Comparison of ENCODE assay signal across 41 mouse cellular contexts in genomic region chr19:8630826-8631225, GRCm38 (mm10). TPM values are rescaled to one million over a fixed set of nuclear protein-coding genes. Genes with fewer than 3 reads are reported as not detected.
A peak's percentile ranks its signal among the peaks of the same experiment; 100 is the strongest.
DNase-seq lines count a peak whose midpoint lies in the region; ATAC-seq and TF ChIP-seq lines count a peak whose summit lies in the region.
"Had no signal": no experiment of that assay in that cellular context is flagged by ENCODE, and none has a peak within 500 bp of the region (broad histone marks: within the 10 kb centered on the region; RNA-seq: fewer than 3 reads in every experiment).

No protein-coding gene starts in this region.

- no peak overlapping the region for H3K4me3 ChIP-seq in kidney, embryonic 16.5 days (ENCODE audit: low read length)
- no peak overlapping the region for H3K4me3 ChIP-seq in liver, postnatal 0 days (ENCODE audit: low read depth, low read length)
- H3K4me3 ChIP-seq in gastrocnemius, adult 2 months, result no peak overlapping the region
- H3K4me3 ChIP-seq: erythroblast, embryonic 14.5 days; forebrain, embryonic 13.5 days; heart, embryonic 10.5 days; layer of hippocampus, adult 2 months; left cerebral cortex, adult 2 months; limb, embryonic 12.5 days; liver, embryonic 13.5 days; midbrain, embryonic 15.5 days; neural tube, embryonic 15.5 days had no signal

- no peaks in the 10 kb centered on the region for H3K27me3 ChIP-seq in kidney, embryonic 16.5 days (ENCODE audit: insufficient read depth, low read length)
- no peaks in the 10 kb centered on the region for H3K27me3 ChIP-seq in liver, postnatal 0 days (ENCODE audit: insufficient read depth, low read length)
- H3K27me3 ChIP-seq: CH12.LX; limb, embryonic 12.5 days; liver, embryonic 13.5 days; midbrain, embryonic 15.5 days; neural tube, embryonic 15.5 days had no signal

- DNase-seq in adrenal gland, postnatal 10 days, result peak; percentile 9
- DNase-seq in adrenal gland, adult 2 months, result no peak
- peak; percentile 59 for DNase-seq in kidney, adult 11 months
- DNase-seq in liver, postnatal 0 days, result no peak
- no peak for DNase-seq in liver
- peak; percentile 70 to 73 for DNase-seq in kidney, postnatal 36 days
- no peak for DNase-seq in gastrocnemius, adult 2 months
- DNase-seq: adrenal gland, postnatal 25 days; cerebellum, adult 18-20 months; cerebellum, postnatal 10 days; gastrocnemius, postnatal 14 days; liver, embryonic 13.5 days; lung, adult 2 months; lung, postnatal 10 days; retina, postnatal 1 day; right cerebral cortex, postnatal 14 days; thymus, postnatal 4 days had no signal

- TF ChIP-seq EP300 in liver, postnatal 0 days (IDR thresholded peaks at IDR 0.05; ENCODE audit: low read depth), result no peak

- 68% methylated on average over 6 of the region's 6 CpGs for WGBS in kidney, embryonic 16.5 days
- WGBS in liver, postnatal 0 days (ENCODE audit: insufficient replicate concordance), result 52% methylated on average over 6 of the region's 6 CpGs

- no peaks in the 10 kb centered on the region for H3K4me1 ChIP-seq in kidney, embryonic 16.5 days (ENCODE audit: insufficient read depth, low read length)
- H3K4me1 ChIP-seq in liver, postnatal 0 days (ENCODE audit: insufficient read depth), result peaks cover 4% of the 10 kb centered on the region; the same call in 1 of the 2 replicates
- H3K4me1 ChIP-seq: forebrain, embryonic 13.5 days; heart, embryonic 10.5 days; limb, embryonic 12.5 days; midbrain, embryonic 15.5 days; neural tube, embryonic 15.5 days had no signal

- no peaks in the 10 kb centered on the region for H3K36me3 ChIP-seq in kidney, embryonic 16.5 days (ENCODE audit: insufficient read depth, low read length)
- no peaks in the 10 kb centered on the region for H3K36me3 ChIP-seq in liver, postnatal 0 days (replicated peaks; ENCODE audit: insufficient read depth, low read length)
- H3K36me3 ChIP-seq: heart, embryonic 10.5 days; limb, embryonic 12.5 days; liver, embryonic 13.5 days; midbrain, embryonic 15.5 days; neural tube, embryonic 15.5 days had no signal

- H3K27ac ChIP-seq in kidney, embryonic 16.5 days (ENCODE audit: low read length), result no peak overlapping the region
- no peak overlapping the region for H3K27ac ChIP-seq in liver, postnatal 0 days (ENCODE audit: low read depth)
- no peak overlapping the region for H3K27ac ChIP-seq in gastrocnemius, adult 2 months
- H3K27ac ChIP-seq: forebrain, embryonic 13.5 days; heart, embryonic 10.5 days; hindbrain, embryonic 14.5 days; layer of hippocampus, adult 2 months; left cerebral cortex, adult 2 months; limb, embryonic 12.5 days; liver, embryonic 13.5 days; macrophage; midbrain, embryonic 15.5 days; neural tube, embryonic 15.5 days had no signal

- no peak for TF ChIP-seq CTCF in liver, postnatal 0 days (IDR thresholded peaks at IDR 0.05; ENCODE audit: low read depth)
- TF ChIP-seq CTCF in gastrocnemius, adult 2 months (IDR thresholded peaks at IDR 0.05), result no peak

- no peak overlapping the region for H3K9ac ChIP-seq in kidney, embryonic 16.5 days (replicated peaks; ENCODE audit: low read length)
- H3K9ac ChIP-seq in liver, postnatal 0 days (replicated peaks), result no peak overlapping the region
- H3K9ac ChIP-seq: forebrain, embryonic 13.5 days; hindbrain, embryonic 14.5 days; limb, embryonic 12.5 days; liver, embryonic 13.5 days; midbrain, embryonic 15.5 days; neural tube, embryonic 15.5 days had no signal

- no peaks in the 10 kb centered on the region for H3K9me3 ChIP-seq in kidney, embryonic 16.5 days (ENCODE audit: low read length)
- no peaks in the 10 kb centered on the region for H3K9me3 ChIP-seq in liver, postnatal 0 days (ENCODE audit: low read length)
- H3K9me3 ChIP-seq: forebrain, embryonic 13.5 days; heart, embryonic 10.5 days; limb, embryonic 12.5 days; liver, embryonic 13.5 days; midbrain, embryonic 15.5 days; neural tube, embryonic 15.5 days had no signal

- no peak overlapping the region for H3K4me2 ChIP-seq in kidney, embryonic 16.5 days (replicated peaks; ENCODE audit: low read depth, low read length)
- H3K4me2 ChIP-seq in liver, postnatal 0 days (ENCODE audit: low read depth, low read length), result no peak overlapping the region
- H3K4me2 ChIP-seq: forebrain, embryonic 13.5 days; hindbrain, embryonic 14.5 days; limb, embryonic 12.5 days; liver, embryonic 13.5 days; midbrain, embryonic 15.5 days; neural tube, embryonic 15.5 days had no signal

- intact Hi-C loops in gastrocnemius, adult 2 months (cut with DNase I), result no loop called here

- no peak for ATAC-seq in kidney, embryonic 16.5 days (ENCODE audit: low FRiP score, low TSS enrichment)
- peak; percentile 49; the same call in 1 of the 2 replicates for ATAC-seq in liver, postnatal 0 days
- ATAC-seq: forebrain, embryonic 13.5 days; intestine, postnatal 0 days; midbrain, embryonic 15.5 days; Patski had no signal

RNA-seq across cellular contexts. Expression of gene Slc22a6, which starts 13.0 kb away (rescaled TPM):
- total RNA-seq in adrenal gland, postnatal 10 days (2021), result not detected
- not detected for total RNA-seq in adrenal gland, adult 2 months (2021)
- 0.06 TPM in 1 of 2 replicates, not detected in the other for polyA plus RNA-seq in adrenal gland, adult 2 months (2012; rRNA removed)
- polyA plus RNA-seq in kidney, embryonic 16.5 days (2015; fragmentation: Nextera tagmentation; extraction: Ambion mirVana), result 48.8 and 59.4 TPM in 2 replicates
- not detected in 2 replicates for polyA plus RNA-seq in liver, postnatal 0 days (2015; fragmentation: Nextera tagmentation; extraction: Ambion mirVana)
- not detected for total RNA-seq in gastrocnemius, adult 2 months (2021)
- total RNA-seq: adrenal gland, postnatal 25 days; CH12.LX; common myeloid progenitor, adult 5-6 weeks; ES-E14; gastrocnemius, postnatal 14 days; hematopoietic stem cell, adult 5-6 weeks; megakaryocyte-erythroid progenitor cell, adult 5-6 weeks had no signal
- polyA plus RNA-seq: C2C12; erythroblast, embryonic 14.5 days; heart, embryonic 16.5 days; limb, embryonic 12.5 days; liver, embryonic 13.5 days; lung, adult 2 months; macrophage; Patski; small intestine, adult 2 months; stomach, embryonic 14.5 days; testis, adult 2 months; thymus, postnatal 0 days had no signal

RNA-seq across cellular contexts. Expression of gene Chrm1, which starts 32.8 kb away (rescaled TPM):
- 1 to 10 TPM; 2.1 to 2.5 TPM for total RNA-seq in adrenal gland, postnatal 10 days (2021)
- total RNA-seq in adrenal gland, adult 2 months (2021), result 1 to 10 TPM in 1 of 2 experiments, under 1 TPM in 1; 0.86 to 1.9 TPM
- polyA plus RNA-seq in adrenal gland, adult 2 months (2012; rRNA removed), result 1.1 and 1.5 TPM in 2 replicates
- polyA plus RNA-seq in kidney, embryonic 16.5 days (2015; fragmentation: Nextera tagmentation; extraction: Ambion mirVana), result 0.11 and 0.14 TPM in 2 replicates
- not detected in 2 replicates for polyA plus RNA-seq in liver, postnatal 0 days (2015; fragmentation: Nextera tagmentation; extraction: Ambion mirVana)
- not detected for total RNA-seq in gastrocnemius, adult 2 months (2021)
- total RNA-seq: CH12.LX; common myeloid progenitor, adult 5-6 weeks; hematopoietic stem cell, adult 5-6 weeks; megakaryocyte-erythroid progenitor cell, adult 5-6 weeks had no signal
- polyA plus RNA-seq: C2C12; erythroblast, embryonic 14.5 days; liver, embryonic 13.5 days; macrophage had no signal

RNA-seq across cellular contexts. Expression of gene Slc22a8, which starts 39.8 kb away (rescaled TPM):
- total RNA-seq in adrenal gland, postnatal 10 days (2021), result 1 to 10 TPM in 1 of 2 experiments, under 1 TPM in 1; 0.58 to 1.4 TPM
- total RNA-seq in adrenal gland, adult 2 months (2021), result under 1 TPM; 0.17 to 0.31 TPM
- polyA plus RNA-seq in adrenal gland, adult 2 months (2012; rRNA removed), result 0.27 and 0.34 TPM in 2 replicates
- polyA plus RNA-seq in kidney, embryonic 16.5 days (2015; fragmentation: Nextera tagmentation; extraction: Ambion mirVana), result 15.7 and 16.3 TPM in 2 replicates
- polyA plus RNA-seq in liver, postnatal 0 days (2015; fragmentation: Nextera tagmentation; extraction: Ambion mirVana), result 0.27 TPM in 2 replicates
- total RNA-seq in gastrocnemius, adult 2 months (2021), result not detected
- total RNA-seq: CH12.LX; common myeloid progenitor, adult 5-6 weeks; ES-E14; gastrocnemius, postnatal 14 days; hematopoietic stem cell, adult 5-6 weeks; megakaryocyte-erythroid progenitor cell, adult 5-6 weeks had no signal
- polyA plus RNA-seq: C2C12; erythroblast, embryonic 14.5 days; limb, embryonic 12.5 days; lung, adult 2 months; macrophage; Patski; small intestine, adult 2 months; stomach, embryonic 14.5 days had no signal

Comparison
In these comparisons a context has a peak if more than half of its experiments do, and no peak if none do; other contexts are left out.
1. DNase-seq: peak in adrenal gland, postnatal 10 days (single experiment), kidney, adult 11 months (single experiment) and kidney, postnatal 36 days (2 of 2); none in adrenal gland, adult 2 months (single experiment), liver, postnatal 0 days (single experiment), liver (single experiment) and gastrocnemius, adult 2 months (single experiment).